ENCODE assay signal across 23 mouse cellular contexts in genomic region chr17:27314821-27315392, GRCm38 (mm10).
DNase-seq lines count a peak whose midpoint lies in the region; ATAC-seq and TF ChIP-seq lines count a peak whose summit lies in the region.
"Had no signal": no experiment of that assay in that cellular context is flagged by ENCODE, and none has a peak within 500 bp of the region (broad histone marks: within the 10 kb centered on the region; RNA-seq: fewer than 3 reads in every experiment).

No protein-coding gene starts in this region.

- H3K4me3 ChIP-seq in forebrain, embryonic 11.5 days (ENCODE audit: low read depth, low read length): no peak overlapping the region
- H3K4me3 ChIP-seq in forebrain, embryonic 10.5 days: no peak overlapping the region
- H3K4me3 ChIP-seq in testis, adult 2 months (ENCODE audit: control insufficient read depth, low read depth, low read length): no peak overlapping the region
- no peak overlapping the region for H3K4me3 ChIP-seq in hindbrain, embryonic 10.5 days
- H3K4me3 ChIP-seq in hindbrain, postnatal 0 days (ENCODE audit: low read length): no peak overlapping the region
- H3K4me3 ChIP-seq: heart, embryonic 15.5 days; left cerebral cortex, adult 2 months; limb, embryonic 10.5 days had no signal

- TF ChIP-seq POLR2A in testis, adult 2 months (IDR thresholded peaks at IDR 0.05; ENCODE audit: control insufficient read depth, low read depth, low read length): peak; percentile 39; the same call in 1 of the 2 replicates

- TF ChIP-seq CTCF in testis, adult 2 months (IDR thresholded peaks at IDR 0.05; ENCODE audit: control insufficient read depth, insufficient read depth, insufficient replicate concordance, low read depth, low read length): no peak
- TF ChIP-seq CTCF in hindbrain, postnatal 0 days (IDR thresholded peaks at IDR 0.05; ENCODE audit: low read depth): no peak

- DNase-seq in forebrain, embryonic 11.5 days (ENCODE audit: low spot score): peak; percentile 65
- no peak for DNase-seq in forebrain, embryonic 10.5 days (ENCODE audit: extremely low spot score, low spot score)
- DNase-seq in testis, postnatal 14 days (ENCODE audit: low spot score): no peak
- no peak for DNase-seq in hindbrain, embryonic 10.5 days (ENCODE audit: low spot score)
- peak; percentile 64 for DNase-seq in hindbrain, postnatal 0 days (ENCODE audit: low spot score)
- DNase-seq in urinary bladder, postnatal 14 days (ENCODE audit: low spot score): no peak
- no peak for DNase-seq in adrenal gland, adult (ENCODE audit: inconsistent age in 2 of 2, low spot score in 1 of 2)
- DNase-seq: adrenal gland, postnatal 14 days; B cell, adult 2 months; embryo, embryonic 11 days; gastrocnemius, postnatal 36 days; kidney, adult 11 months; liver, postnatal 0 days; lung, postnatal 14 days; retina, postnatal 1 day; thymus, postnatal 36 days had no signal

- no peak for ATAC-seq in forebrain, embryonic 11.5 days (replicated peaks; ENCODE audit: low FRiP score)
- no peak for ATAC-seq in hindbrain, postnatal 0 days
- ATAC-seq: liver, postnatal 0 days; midbrain, embryonic 16.5 days had no signal

- 70% methylated on average over 7 of the region's 7 CpGs for WGBS in forebrain, embryonic 11.5 days
- 79% methylated on average over 7 of the region's 7 CpGs for WGBS in forebrain, embryonic 10.5 days
- 62% methylated on average over 7 of the region's 7 CpGs for WGBS in hindbrain, embryonic 10.5 days
- 46% methylated on average over 7 of the region's 7 CpGs for WGBS in hindbrain, postnatal 0 days

- no peaks in the 10 kb centered on the region for H3K36me3 ChIP-seq in forebrain, embryonic 11.5 days (ENCODE audit: control insufficient read depth, insufficient read depth, low read length)
- H3K36me3 ChIP-seq in forebrain, embryonic 10.5 days (replicated peaks): no peaks in the 10 kb centered on the region
- peaks cover 2% of the 10 kb centered on the region for H3K36me3 ChIP-seq in testis, adult 2 months (ENCODE audit: control insufficient read depth, insufficient read depth, low read length)
- no peaks in the 10 kb centered on the region for H3K36me3 ChIP-seq in hindbrain, embryonic 10.5 days
- H3K36me3 ChIP-seq in hindbrain, postnatal 0 days (ENCODE audit: insufficient read depth, low read length): no peaks in the 10 kb centered on the region
- H3K36me3 ChIP-seq: heart, embryonic 15.5 days; limb, embryonic 10.5 days had no signal

- no peaks in the 10 kb centered on the region for H3K27me3 ChIP-seq in forebrain, embryonic 11.5 days (ENCODE audit: control insufficient read depth, insufficient read depth, low read length)
- H3K27me3 ChIP-seq in forebrain, embryonic 10.5 days (ENCODE audit: poor library complexity, severe bottlenecking): peaks cover 9% of the 10 kb centered on the region; the same call in 1 of the 2 replicates
- no peaks in the 10 kb centered on the region for H3K27me3 ChIP-seq in testis, adult 2 months (ENCODE audit: control insufficient read depth, insufficient read depth, low read length)
- H3K27me3 ChIP-seq in hindbrain, embryonic 10.5 days (ENCODE audit: insufficient read depth, poor library complexity, severe bottlenecking): peaks cover 7% of the 10 kb centered on the region; the same call in 1 of the 2 replicates
- H3K27me3 ChIP-seq in hindbrain, postnatal 0 days (ENCODE audit: insufficient read depth, low read length): no peaks in the 10 kb centered on the region

- H3K4me2 ChIP-seq in forebrain, embryonic 11.5 days (ENCODE audit: low read depth, low read length, severe bottlenecking): no peak overlapping the region
- H3K4me2 ChIP-seq in hindbrain, postnatal 0 days (ENCODE audit: low read depth, low read length): no peak overlapping the region
- H3K4me2 ChIP-seq: heart, embryonic 15.5 days had no signal

- peaks cover 4% of the 10 kb centered on the region; the same call in 1 of the 2 replicates for H3K4me1 ChIP-seq in forebrain, embryonic 11.5 days (replicated peaks; ENCODE audit: control insufficient read depth, insufficient read depth, low read length)
- peaks cover 34% of the 10 kb centered on the region for H3K4me1 ChIP-seq in forebrain, embryonic 10.5 days
- H3K4me1 ChIP-seq in testis, adult 2 months (ENCODE audit: control insufficient read depth, insufficient read depth, low read length): peaks cover 35% of the 10 kb centered on the region
- peaks cover 53% of the 10 kb centered on the region for H3K4me1 ChIP-seq in hindbrain, embryonic 10.5 days (replicated peaks)
- H3K4me1 ChIP-seq in hindbrain, postnatal 0 days (ENCODE audit: insufficient read depth, low read length): peaks cover 28% of the 10 kb centered on the region

- no peak overlapping the region for H3K27ac ChIP-seq in forebrain, embryonic 11.5 days (ENCODE audit: low read depth, low read length)
- no peak overlapping the region for H3K27ac ChIP-seq in forebrain, embryonic 10.5 days
- H3K27ac ChIP-seq in testis, adult 2 months (ENCODE audit: control insufficient read depth, insufficient read depth, low read depth, low read length): peak overlapping the region; percentile 27; the same call in 1 of the 2 replicates
- H3K27ac ChIP-seq in hindbrain, embryonic 10.5 days: 0 out of 2 replicates have a peak overlapping the region, but pooled peaks have one; percentile 45
- H3K27ac ChIP-seq in hindbrain, postnatal 0 days: no peak overlapping the region
- H3K27ac ChIP-seq: heart, embryonic 15.5 days; kidney, postnatal 0 days; left cerebral cortex, adult 2 months; limb, embryonic 10.5 days; stomach, postnatal 0 days had no signal

- no peak overlapping the region for H3K9ac ChIP-seq in forebrain, embryonic 11.5 days (ENCODE audit: low read length)
- H3K9ac ChIP-seq in hindbrain, postnatal 0 days (replicated peaks; ENCODE audit: low read length): no peak overlapping the region
- H3K9ac ChIP-seq: heart, embryonic 15.5 days; liver, postnatal 0 days had no signal

- H3K9me3 ChIP-seq in forebrain, embryonic 11.5 days (ENCODE audit: control insufficient read depth, low read length): no peaks in the 10 kb centered on the region
- H3K9me3 ChIP-seq in forebrain, embryonic 10.5 days: no peaks in the 10 kb centered on the region
- H3K9me3 ChIP-seq in hindbrain, embryonic 10.5 days: no peaks in the 10 kb centered on the region
- H3K9me3 ChIP-seq in hindbrain, postnatal 0 days (ENCODE audit: low read length): no peaks in the 10 kb centered on the region
- H3K9me3 ChIP-seq: heart, embryonic 15.5 days; limb, embryonic 10.5 days had no signal

Comparison
In these comparisons a context has a peak if more than half of its experiments do, and no peak if none do; other contexts are left out.
1. DNase-seq: peak in forebrain, embryonic 11.5 days (single experiment) and hindbrain, postnatal 0 days (single experiment); none in forebrain, embryonic 10.5 days (single experiment), testis, postnatal 14 days (single experiment), hindbrain, embryonic 10.5 days (single experiment), urinary bladder, postnatal 14 days (single experiment) and adrenal gland, adult (0 of 2).
2. H3K27ac ChIP-seq: peak in testis, adult 2 months (single experiment) and hindbrain, embryonic 10.5 days (single experiment); none in forebrain, embryonic 11.5 days (single experiment), forebrain, embryonic 10.5 days (single experiment) and hindbrain, postnatal 0 days (single experiment).